Mouse (Mus musculus) kidney, embryonic 14.5 days (tissue): ENCODE data around the gene Kng1. TPM values are rescaled to one million over a fixed set of nuclear protein-coding genes. Genes with fewer than 3 reads are reported as not detected.

Experiments used
- ATAC-seq: fragments of 200-750 bp; cut with Nextera tagmentation; 2 replicates; pipeline ENCODE4 v1.8.0; 2017; ENCODE audit warnings: moderate number of reproducible peaks, mild to moderate bottlenecking, moderate TSS enrichment, moderate library complexity; ENCODE audit not compliant: low FRiP score, low TSS enrichment
- H3K27ac ChIP-seq: fragments of 300-500 bp; sonication (generic); 2 replicates; pipeline ENCODE4 v1.5.1; 2014; ENCODE audit warnings: low read depth, mild to moderate bottlenecking, low read length, moderate library complexity, mixed read lengths
- H3K27me3 ChIP-seq: fragments of 300-500 bp; sonication (generic); 2 replicates; pipeline ENCODE4 v1.6.1; 2014; ENCODE audit warnings: mild to moderate bottlenecking, low read length; ENCODE audit not compliant: control insufficient read depth, insufficient read depth
- H3K36me3 ChIP-seq: fragments of 300-500 bp; sonication (generic); 2 replicates; pipeline ENCODE4 v1.6.1; 2014; ENCODE audit warnings: low read length, mixed read lengths; ENCODE audit not compliant: control insufficient read depth, insufficient read depth
- H3K4me1 ChIP-seq: fragments of 300-500 bp; sonication (generic); 2 replicates; pipeline ENCODE4 v1.6.1; 2014; ENCODE audit warnings: low read length, mixed read lengths; ENCODE audit not compliant: control insufficient read depth, insufficient read depth
- H3K4me2 ChIP-seq: fragments of 300-500 bp; sonication (generic); replicated peaks from 2 replicates; pipeline ENCODE4 v1.6.1; 2014; ENCODE audit warnings: low read depth, mild to moderate bottlenecking, low read length
- H3K4me3 ChIP-seq: fragments of 300-500 bp; sonication (generic); 2 replicates; pipeline ENCODE4 v1.5.1; 2014; ENCODE audit warnings: mild to moderate bottlenecking, low read length
- H3K9ac ChIP-seq: fragments of 300-500 bp; sonication (generic); 2 replicates; pipeline ENCODE4 v1.6.1; 2014; ENCODE audit warnings: low read depth, mild to moderate bottlenecking, low read length, moderate library complexity
- H3K9me3 ChIP-seq: fragments of 300-500 bp; sonication (generic); 2 replicates; pipeline ENCODE4 v1.6.1; 2016; ENCODE audit warnings: low read length; ENCODE audit not compliant: control insufficient read depth
- WGBS: fragments of 180-500 bp; shearing (Covaris S2); extraction: QIAGEN DNeasy Blood & Tissue Kit; methylation state at CpG from one replicate; pipeline ENCODE4 v1.1.7; 2014; 5-methylcytosine and 5-hydroxymethylcytosine counted together
- polyA plus RNA-seq: library from polyadenylated mRNA; unstranded; fragments of >200 nt; fragmentation: Nextera tagmentation; extraction: Ambion mirVana; gene quantifications from 2 replicates; pipeline ENCODE4 v1.2.1, GENCODE M21; 2014

Gene Kng1
- polyA plus RNA-seq, 1 experiment from 2014 or later = 0.49 TPM

- Histone ChIP-seq H3K4me2 (peak within 1 kb of the TSS; percentile 90), H3K27me3 (no peaks in the 10 kb centered on the region), H3K4me1 (peaks cover 13% of the 10 kb centered on the region; the same call in 1 of the 2 replicates), H3K27ac (peak within 1 kb of the TSS; percentile 99), H3K36me3 (peaks cover 42% of the 10 kb centered on the region), H3K4me3 (peak within 1 kb of the TSS; percentile 99), H3K9ac (peak within 1 kb of the TSS; percentile 100), H3K9me3 (no peaks in the 10 kb centered on the region)
- under 1% methylated on average over 68 of the region's 71 CpGs for WGBS
- ATAC-seq = peak; percentile 91
These were observed 49.7 kb downstream of the Kng1 start, which contains the start of gene Eif4a2 for GRCm38 (mm10) chr16:23107231-23107942. Gene Eif4a2, plus strand, starts transcription at chr16:23107444.

GRCm38 (mm10) chr16:23107946-23108759, 50.5 kb downstream of the Kng1 start:
- peak overlapping the region; percentile 100 for H3K9ac ChIP-seq
- peak overlapping the region; percentile 99 for H3K4me3 ChIP-seq
- peak overlapping the region; percentile 99 for H3K27ac ChIP-seq
- H3K4me2 ChIP-seq = peak overlapping the region; percentile 90
- under 1% methylated on average over 52 of the region's 52 CpGs for WGBS
- peaks cover 13% of the 10 kb centered on the region; the same call in 1 of the 2 replicates for H3K4me1 ChIP-seq
- H3K36me3 ChIP-seq = peaks cover 50% of the 10 kb centered on the region
- no peaks in the 10 kb centered on the region for H3K27me3 ChIP-seq
- ATAC-seq = peak; percentile 88
- H3K9me3 ChIP-seq = no peaks in the 10 kb centered on the region

GRCm38 (mm10) chr16:23108943-23109342, 51.3 kb downstream of the Kng1 start:
- 3% methylated on average over 5 of the region's 5 CpGs for WGBS
- peaks cover 13% of the 10 kb centered on the region; the same call in 1 of the 2 replicates for H3K4me1 ChIP-seq
- ATAC-seq = no peak
- peak overlapping the region; percentile 100 for H3K9ac ChIP-seq
- no peaks in the 10 kb centered on the region for H3K9me3 ChIP-seq
- H3K27me3 ChIP-seq = no peaks in the 10 kb centered on the region
- peak overlapping the region; percentile 90 for H3K4me2 ChIP-seq
- peak overlapping the region; percentile 55; the same call in 1 of the 2 replicates for H3K27ac ChIP-seq
- peaks cover 53% of the 10 kb centered on the region for H3K36me3 ChIP-seq
- H3K4me3 ChIP-seq = peak overlapping the region; percentile 99

- Histone ChIP-seq H3K27me3 (no peaks in the 10 kb centered on the region), H3K36me3 (peaks cover 60% of the 10 kb centered on the region), H3K9ac (peak overlapping the region; percentile 100), H3K4me1 (peaks cover 13% of the 10 kb centered on the region; the same call in 1 of the 2 replicates), H3K9me3 (no peaks in the 10 kb centered on the region), H3K27ac (peak overlapping the region; percentile 55; the same call in 1 of the 2 replicates), H3K4me2 (peak overlapping the region; percentile 90), H3K4me3 (peak overlapping the region; percentile 99)
- WGBS = 50% methylated on average over 5 of the region's 5 CpGs
- no peak for ATAC-seq
These were observed 52.0 kb downstream of the Kng1 start for GRCm38 (mm10) chr16:23109350-23110280.

- H3K27me3 ChIP-seq = no peaks in the 10 kb centered on the region
- peaks cover 71% of the 10 kb centered on the region for H3K36me3 ChIP-seq
- no peak overlapping the region for H3K9ac ChIP-seq
- H3K4me2 ChIP-seq = no peak overlapping the region; the same call in 1 of the 2 replicates
- no peaks in the 10 kb centered on the region for H3K9me3 ChIP-seq
- H3K27ac ChIP-seq = no peak overlapping the region
- 79% methylated on average over 12 of the region's 12 CpGs for WGBS
- H3K4me3 ChIP-seq = no peak overlapping the region
- peaks cover 13% of the 10 kb centered on the region; the same call in 1 of the 2 replicates for H3K4me1 ChIP-seq
- ATAC-seq = no peak
These were observed 54.7 kb downstream of the Kng1 start for GRCm38 (mm10) chr16:23112348-23112747.

GRCm38 (mm10) chr16:23112861-23113435, 55.3 kb downstream of the Kng1 start:
- no peaks in the 10 kb centered on the region for H3K9me3 ChIP-seq
- no peak overlapping the region for H3K4me3 ChIP-seq
- H3K27me3 ChIP-seq = no peaks in the 10 kb centered on the region
- no peak overlapping the region for H3K9ac ChIP-seq
- peaks cover 13% of the 10 kb centered on the region; the same call in 1 of the 2 replicates for H3K4me1 ChIP-seq
- no peak for ATAC-seq
- H3K36me3 ChIP-seq = peaks cover 77% of the 10 kb centered on the region
- no peak overlapping the region for H3K27ac ChIP-seq
- WGBS = 64% methylated on average over 9 of the region's 9 CpGs
- H3K4me2 ChIP-seq = no peak overlapping the region; the same call in 1 of the 2 replicates

GRCm38 (mm10) chr16:23113903-23114302, 56.2 kb downstream of the Kng1 start:
- no peak overlapping the region for H3K9ac ChIP-seq
- H3K27me3 ChIP-seq = no peaks in the 10 kb centered on the region
- ATAC-seq = peak; percentile 16; the same call in 1 of the 2 replicates
- H3K9me3 ChIP-seq = no peaks in the 10 kb centered on the region
- no peak overlapping the region for H3K27ac ChIP-seq
- peaks cover 72% of the 10 kb centered on the region for H3K36me3 ChIP-seq
- H3K4me1 ChIP-seq = peaks cover 13% of the 10 kb centered on the region; the same call in 1 of the 2 replicates
- no peak overlapping the region for H3K4me3 ChIP-seq
- no peak overlapping the region for H3K4me2 ChIP-seq
